Mouse (Mus musculus) embryo, embryonic 10 days (tissue): ENCODE results near the gene Adi1.
A peak's percentile ranks its signal among the peaks of the same experiment; 100 is the strongest.

Source experiments
- DNase-seq: peaks from one replicate; pipeline ENCODE4 v3.0.0-alpha.2; 2015; ENCODE audit warnings: low spot score

Gene Adi1

DNA sequence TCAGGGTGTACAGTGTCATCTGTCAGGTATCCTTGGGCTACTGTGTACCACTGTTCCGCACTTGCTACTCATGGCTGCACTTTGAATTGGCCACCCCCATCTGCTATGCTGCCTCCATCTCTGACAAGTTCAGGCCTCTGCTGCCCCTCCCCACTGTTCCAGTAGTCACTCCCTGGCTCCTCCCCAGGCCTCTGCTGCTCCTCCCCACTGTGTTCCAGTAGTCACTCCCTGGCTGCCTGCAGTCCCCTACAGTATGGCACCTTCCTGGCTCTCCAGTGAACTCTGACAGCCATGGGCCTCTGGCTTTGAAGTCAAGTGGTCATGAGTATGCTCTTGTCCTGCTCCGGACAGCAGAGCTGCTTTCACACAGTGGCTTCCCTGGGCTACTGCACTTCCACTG, 19.2 kb downstream of the Adi1 start:
- DNase-seq, result no peak

DNA sequence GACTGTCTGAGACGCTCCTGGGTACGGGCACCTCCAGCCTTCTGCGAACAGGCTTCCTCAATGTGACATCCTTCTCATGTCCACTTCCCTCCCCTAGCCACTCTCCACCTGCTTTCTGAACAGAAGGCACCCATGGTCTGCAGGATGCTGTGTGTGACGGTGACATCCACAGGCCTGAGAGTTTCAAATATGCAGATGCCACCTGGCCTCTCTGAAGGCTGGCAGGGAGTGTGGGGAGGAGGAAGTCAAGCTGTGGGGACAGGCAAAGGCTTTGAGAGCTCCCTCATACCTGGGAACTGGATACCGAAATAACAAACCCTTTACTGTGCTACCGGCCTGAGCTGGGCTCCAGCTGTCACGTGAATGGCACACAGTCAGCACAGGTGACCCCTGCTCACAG, 19.7 kb downstream of the Adi1 start:
- no peak for DNase-seq

DNA sequence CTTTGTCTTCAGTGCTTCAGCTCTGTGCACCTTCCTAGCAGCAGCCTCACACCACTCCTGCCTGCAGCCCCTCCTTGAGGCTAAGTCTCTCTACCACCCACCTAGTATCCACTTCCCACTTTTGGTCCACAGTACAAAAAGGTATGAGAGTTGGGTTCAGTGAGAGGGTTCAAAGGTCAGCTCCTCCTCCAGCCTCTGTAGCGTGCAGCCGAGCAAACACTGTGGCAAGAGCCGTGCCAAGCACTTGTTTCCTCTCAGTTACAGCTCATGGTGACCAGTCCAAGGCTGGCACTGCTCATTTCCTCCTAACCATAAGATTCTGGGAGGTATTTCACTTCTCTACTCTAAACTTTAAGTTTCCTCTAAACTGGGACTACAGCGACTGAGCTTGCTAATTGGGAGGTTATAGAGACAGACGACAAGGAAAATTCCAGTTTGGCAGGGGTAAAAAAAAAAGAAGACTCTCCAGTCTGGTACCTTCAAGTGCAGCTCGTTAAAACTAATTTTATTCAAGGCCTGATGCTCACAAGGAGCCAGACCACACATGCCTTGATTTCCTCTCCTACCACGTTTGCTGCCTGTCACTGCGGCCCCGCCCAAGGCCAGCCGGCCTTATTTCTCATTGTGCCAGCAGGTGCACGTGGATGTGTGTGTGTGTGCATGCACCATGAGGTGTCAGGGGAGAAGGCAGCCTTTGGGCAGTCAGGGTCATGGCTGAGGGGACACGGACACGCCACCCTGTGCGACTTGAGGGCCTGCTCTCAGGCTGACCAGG, 23.0 kb downstream of the Adi1 start:
- DNase-seq, result no peak

DNA sequence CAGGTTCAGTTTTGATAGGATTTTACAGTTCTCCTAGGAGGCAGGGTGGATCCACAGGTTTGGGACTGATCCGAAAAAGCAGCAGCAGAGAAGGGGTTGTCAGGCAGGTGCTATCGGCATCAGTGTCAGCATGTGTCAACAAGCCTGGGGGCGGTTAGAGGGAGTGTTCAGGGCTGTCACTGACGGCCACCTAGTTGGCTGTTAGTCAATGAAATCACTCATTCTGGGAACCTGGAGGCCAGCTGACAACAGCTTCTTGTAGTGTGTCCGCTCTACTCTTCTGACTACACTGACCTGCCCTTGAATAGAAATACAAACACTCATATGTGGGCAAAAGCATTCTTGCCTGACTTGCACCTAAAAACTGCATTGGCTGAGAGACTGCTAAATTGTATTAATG, 24.1 kb downstream of the Adi1 start:
- no peak for DNase-seq

DNA sequence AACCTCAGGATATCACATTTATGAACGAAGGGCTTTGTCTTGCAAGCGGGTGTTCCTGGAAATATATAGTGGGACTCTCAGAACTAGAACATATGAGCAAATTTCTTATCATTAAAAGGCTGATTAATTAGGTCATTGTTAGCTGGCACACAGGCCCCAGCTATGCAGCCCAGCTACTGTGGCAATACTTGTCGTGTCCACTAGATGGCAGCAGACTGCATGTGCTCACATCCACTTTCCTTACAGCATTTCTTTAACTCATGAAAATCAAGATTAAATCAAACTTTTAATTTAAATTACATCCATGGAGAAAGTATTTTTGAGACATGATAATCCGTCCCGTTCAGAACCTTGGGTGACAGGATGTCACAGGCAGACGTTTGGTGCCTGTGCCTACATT, 24.6 kb downstream of the Adi1 start:
- peak; percentile 88 for DNase-seq

DNA sequence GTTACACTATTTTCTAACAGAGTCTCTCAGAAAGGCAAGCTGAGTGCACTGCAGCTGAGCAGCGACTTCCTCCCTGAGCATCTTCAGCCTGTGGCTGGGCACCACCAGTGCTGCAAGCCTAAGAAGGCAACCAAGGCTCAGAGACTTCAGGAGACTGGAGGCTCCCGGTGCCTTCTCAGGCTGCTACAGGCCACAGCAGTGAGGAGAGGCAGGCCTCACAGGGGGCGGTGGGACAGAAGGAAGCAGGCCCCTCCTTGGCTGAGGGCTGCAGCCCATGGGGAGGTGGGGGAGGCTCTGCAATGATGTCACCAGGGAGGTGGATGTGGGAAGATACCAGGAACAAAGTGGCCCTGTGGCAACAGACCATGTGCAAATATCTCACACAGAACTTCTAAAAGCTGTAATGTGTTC, 25.1 kb downstream of the Adi1 start:
- DNase-seq, result no peak

GRCm38 (mm10) chr12:28700561-28701025, 25.6 kb downstream of the Adi1 start:
- DNase-seq, result no peak

DNA sequence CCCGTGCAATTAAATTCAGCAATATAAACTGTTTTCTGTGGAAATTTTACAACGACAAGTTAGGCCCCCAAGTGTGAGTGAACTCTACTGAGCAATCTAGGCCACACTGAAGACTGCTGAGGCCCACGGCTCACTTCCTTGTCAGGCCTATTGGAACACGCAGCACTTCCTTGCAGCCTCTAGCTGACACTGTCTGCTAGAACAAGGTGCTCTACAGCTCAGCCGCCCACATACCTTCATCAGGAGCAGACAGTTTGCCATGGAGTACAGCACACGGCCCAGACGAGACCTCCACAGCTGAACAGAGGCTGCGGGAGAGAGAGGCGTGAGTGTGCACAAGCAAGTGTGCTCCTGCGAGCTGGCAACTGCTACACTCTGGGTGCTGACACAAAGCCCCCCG, 26.3 kb downstream of the Adi1 start:
- no peak for DNase-seq

- DNase-seq, result peak; percentile 86
Measured at GRCm38 (mm10) chr12:28704381-28704780, 29.4 kb downstream of the Adi1 start.

- no peak for DNase-seq
Measured at GRCm38 (mm10) chr12:28705204-28705603, 30.2 kb downstream of the Adi1 start.

- DNase-seq, result no peak
Measured at GRCm38 (mm10) chr12:28708154-28708553, 33.1 kb downstream of the Adi1 start.

- no peak for DNase-seq
Measured at GRCm38 (mm10) chr12:28710566-28711185, 35.6 kb downstream of the Adi1 start.

DNA sequence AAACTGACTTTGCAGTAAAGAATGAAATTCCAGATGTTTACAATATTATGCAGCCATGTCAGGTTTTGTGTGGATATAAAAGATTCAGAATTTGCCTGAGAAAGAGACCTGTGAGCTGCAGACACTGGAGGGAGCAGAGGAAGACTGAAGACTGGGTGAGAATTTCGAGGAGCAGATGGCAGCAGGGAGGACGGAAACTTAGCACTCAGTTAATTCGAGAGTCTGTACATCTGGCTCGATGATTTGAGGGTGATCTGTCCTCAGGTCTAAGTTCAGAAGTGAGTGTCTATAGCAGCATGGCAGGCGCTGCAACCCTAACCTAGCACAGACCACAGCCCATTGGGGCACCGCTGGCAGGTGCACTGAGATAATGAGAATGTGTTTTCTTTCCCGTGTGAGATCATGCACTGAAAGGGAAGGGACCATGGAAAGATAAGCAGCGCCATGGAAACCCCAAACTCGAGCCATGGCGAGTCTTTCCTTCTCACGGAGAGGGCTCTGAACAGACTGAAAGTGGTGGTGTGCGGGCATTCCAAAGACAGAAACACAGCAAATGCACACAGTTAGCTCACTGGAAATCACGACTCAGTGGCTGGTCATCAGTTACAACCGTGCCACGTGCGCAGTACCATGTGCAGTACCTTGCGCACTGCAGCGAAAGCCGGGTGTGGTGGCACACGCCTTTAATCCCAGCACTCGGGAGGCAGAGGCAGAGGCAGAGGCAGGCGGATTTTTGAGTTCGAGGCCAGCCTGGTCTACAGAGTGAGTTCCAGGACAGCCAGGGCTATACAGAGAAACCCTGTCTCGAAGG, 40.0 kb downstream of the Adi1 start:
- no peak for DNase-seq

DNA sequence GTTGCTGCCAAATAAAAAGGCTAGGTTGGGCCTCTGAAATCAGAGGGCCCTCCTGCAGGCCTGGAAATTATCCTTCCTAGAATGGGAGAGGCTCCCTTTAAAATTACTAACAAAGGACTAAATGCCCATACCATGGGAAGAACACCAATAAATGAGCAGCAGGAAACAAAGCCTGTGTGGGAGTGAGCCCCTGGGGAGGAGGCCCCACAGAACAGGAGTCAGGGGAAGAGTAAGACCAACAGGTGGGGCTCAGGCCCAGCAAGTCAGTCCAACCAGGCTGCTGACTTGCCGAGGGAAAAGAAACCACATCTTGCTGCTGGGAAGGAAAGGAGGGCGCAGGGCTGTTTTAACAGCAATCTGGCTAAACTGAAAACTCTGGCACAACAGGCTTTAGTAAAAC, 42.0 kb downstream of the Adi1 start:
- DNase-seq, result no peak

- no peak for DNase-seq
Measured at GRCm38 (mm10) chr12:28718106-28718505, 43.1 kb downstream of the Adi1 start.

- DNase-seq, result no peak
Measured at GRCm38 (mm10) chr12:28724366-28724765, 49.3 kb downstream of the Adi1 start.

DNA sequence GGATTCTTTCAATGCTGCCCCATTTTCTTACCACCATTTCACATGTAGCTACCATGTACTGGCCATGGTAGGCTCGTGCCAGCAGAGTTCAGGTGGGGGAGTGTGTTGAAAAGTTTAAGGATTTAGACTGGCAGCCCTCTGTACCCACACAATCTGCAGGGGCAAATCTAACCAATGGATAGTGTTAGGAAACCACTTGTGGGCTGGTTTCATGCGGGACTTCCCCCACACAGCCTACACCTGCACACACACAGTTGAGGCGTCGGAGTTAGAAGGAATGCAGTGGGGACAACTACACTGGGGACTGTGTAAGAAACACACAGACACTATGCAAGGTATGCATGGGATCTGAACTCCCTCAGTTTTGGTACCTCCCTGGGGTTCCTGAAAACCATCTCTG, 51.2 kb downstream of the Adi1 start:
- no peak for DNase-seq

- DNase-seq, result no peak
Measured at GRCm38 (mm10) chr12:28727061-28727460, 52.0 kb downstream of the Adi1 start.
